Mouse (Mus musculus): ENCODE results near the gene Cnnm3. TPM values are rescaled to one million over a fixed set of nuclear protein-coding genes. Genes with fewer than 3 reads are reported as not detected.

Gene Cnnm3
- polyA plus RNA-seq, 1 experiment from 2014 or later: 5.8 TPM

DNA sequence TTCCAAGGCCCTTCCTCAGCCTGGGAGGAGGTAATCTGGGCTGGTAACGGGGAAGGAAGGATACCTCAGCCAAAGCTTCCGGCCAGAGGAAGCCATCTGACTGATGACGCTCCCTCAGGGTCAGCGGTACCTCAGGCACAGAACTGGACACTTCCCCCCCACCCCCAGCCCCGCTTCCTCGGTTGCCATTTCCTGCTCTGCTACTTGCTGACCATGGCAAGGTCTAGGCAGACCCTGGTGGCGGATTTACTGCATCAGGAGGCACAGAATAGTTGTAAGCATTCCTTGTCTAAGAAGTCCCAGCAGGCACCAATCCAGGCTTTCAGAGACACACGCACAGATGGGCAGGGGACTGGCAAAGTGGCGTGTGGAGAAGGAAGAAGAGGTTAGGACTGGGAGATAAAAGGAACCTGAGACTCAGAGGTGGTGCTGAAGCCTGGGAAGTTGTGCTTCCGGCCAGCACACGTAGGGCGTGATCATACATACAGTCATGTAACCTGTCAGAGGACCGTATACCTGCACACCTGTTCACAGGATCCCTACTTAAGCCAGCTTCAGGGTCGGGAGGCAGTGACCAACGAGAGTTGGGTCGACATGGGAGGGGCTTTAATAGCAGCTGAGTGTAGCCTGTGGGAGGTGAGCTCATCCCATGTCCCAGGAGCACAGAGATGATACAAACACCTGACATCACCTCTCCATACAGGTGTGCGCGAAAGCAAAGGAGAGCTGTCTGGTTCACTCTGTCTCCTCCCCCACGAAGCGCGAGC lies 43.1 kb downstream of the Cnnm3 start:
- Histone ChIP-seq H3K4me1 (peaks cover 33% of the 10 kb centered on the region), H3K9me3 (no peaks in the 10 kb centered on the region), H3K27me3 (replicated peaks) (no peaks in the 10 kb centered on the region), H3K27ac (peak overlapping the region; percentile 97; the same call in 1 of the 2 replicates), H3K4me3 (peak overlapping the region; percentile 94), H3K9ac (peak overlapping the region; percentile 99), H3K4me2 (peak overlapping the region; percentile 96), H3K36me3 (replicated peaks) (peaks cover 43% of the 10 kb centered on the region)
- ATAC-seq (replicated peaks): no peak
- WGBS: 71% methylated on average over 21 of the region's 21 CpGs

DNA sequence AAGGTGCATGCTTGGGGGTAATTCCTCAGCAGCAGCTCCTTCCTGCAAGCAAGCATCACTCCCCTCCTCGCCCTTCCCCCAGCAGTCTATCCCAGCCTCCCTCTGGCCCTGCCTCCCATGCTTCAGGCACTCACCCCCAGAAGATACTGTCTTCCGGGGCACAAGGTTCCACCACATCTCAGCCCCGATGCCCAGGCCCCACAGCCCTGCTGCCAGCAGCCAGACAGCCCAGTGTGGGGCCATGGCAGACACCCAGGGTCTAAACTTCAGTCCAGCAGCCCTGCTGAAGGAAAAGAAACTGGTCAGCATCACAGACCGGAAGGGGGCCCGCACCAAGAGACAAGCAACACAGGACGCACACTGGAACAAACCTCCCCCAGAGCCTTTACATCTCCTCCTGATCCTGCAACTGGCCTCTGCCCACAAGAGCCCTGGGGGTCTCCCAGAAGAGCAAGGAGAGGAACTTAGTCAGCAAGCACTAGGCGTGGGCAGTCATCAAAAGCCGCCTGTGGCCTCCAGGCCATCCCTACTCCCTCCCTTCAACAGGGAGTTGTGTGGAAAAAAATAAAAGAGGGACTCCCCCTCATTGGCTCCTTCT lies 44.2 kb downstream of the Cnnm3 start:
- Histone ChIP-seq H3K9ac (peak overlapping the region; percentile 99), H3K4me1 (peaks cover 33% of the 10 kb centered on the region), H3K27ac (peak overlapping the region; percentile 97), H3K9me3 (no peaks in the 10 kb centered on the region), H3K4me3 (peak overlapping the region; percentile 94), H3K36me3 (replicated peaks) (peaks cover 32% of the 10 kb centered on the region), H3K4me2 (peak overlapping the region; percentile 96), H3K27me3 (replicated peaks) (no peaks in the 10 kb centered on the region)
- WGBS: 2% methylated on average over 8 of the region's 8 CpGs
- no peak for ATAC-seq (replicated peaks)

- ATAC-seq (replicated peaks): peak; percentile 81
- Histone ChIP-seq H3K4me3 (peak overlapping the region; percentile 94), H3K9ac (peak overlapping the region; percentile 99), H3K9me3 (no peaks in the 10 kb centered on the region), H3K36me3 (replicated peaks) (peaks cover 23% of the 10 kb centered on the region), H3K27me3 (replicated peaks) (no peaks in the 10 kb centered on the region), H3K4me1 (peaks cover 33% of the 10 kb centered on the region), H3K27ac (peak overlapping the region; percentile 97), H3K4me2 (peak overlapping the region; percentile 96)
- WGBS: under 1% methylated on average over 51 of the region's 52 CpGs
Measured at GRCm38 (mm10) chr1:36556553-36557456, 45.1 kb downstream of the Cnnm3 start.

DNA sequence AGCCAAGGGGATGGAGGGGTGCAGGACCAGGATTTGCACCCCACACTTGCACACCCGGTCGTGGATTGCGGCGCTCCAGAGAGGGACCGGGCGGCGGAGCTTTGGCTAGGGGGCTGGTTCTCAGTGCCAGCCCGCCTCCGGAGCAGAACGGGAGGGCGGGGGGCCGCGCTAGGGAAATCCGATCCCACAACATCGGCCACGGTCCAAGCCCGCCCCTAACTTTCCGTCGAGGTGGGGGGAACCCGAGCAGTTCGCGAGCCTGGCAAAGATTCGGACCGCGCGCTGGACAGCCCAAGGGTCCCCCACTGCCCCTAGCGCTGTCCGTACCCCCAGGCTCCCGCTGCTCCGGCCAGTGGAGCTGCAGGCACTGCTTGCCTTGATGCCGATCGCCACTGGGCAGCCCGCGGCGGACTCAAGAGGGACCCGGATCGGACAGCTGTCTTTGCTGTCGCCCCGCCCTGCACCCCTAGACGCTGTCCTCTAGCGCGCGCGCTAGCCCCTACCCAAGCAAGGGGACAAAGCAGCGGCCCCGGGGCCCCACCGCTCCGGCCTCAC lies 45.9 kb downstream of the Cnnm3 start:
- Histone ChIP-seq H3K4me3 (peak overlapping the region; percentile 94), H3K9me3 (no peaks in the 10 kb centered on the region), H3K9ac (peak overlapping the region; percentile 99), H3K27me3 (replicated peaks) (no peaks in the 10 kb centered on the region), H3K36me3 (replicated peaks) (peaks cover 16% of the 10 kb centered on the region), H3K4me2 (peak overlapping the region; percentile 96), H3K27ac (peak overlapping the region; percentile 97), H3K4me1 (peaks cover 33% of the 10 kb centered on the region)
- WGBS: under 1% methylated on average over 48 of the region's 48 CpGs
- peak; percentile 71 for ATAC-seq (replicated peaks)

GRCm38 (mm10) chr1:36558031-36558993 lies 46.6 kb downstream of the Cnnm3 start, which contains the start of gene Sema4c:
Sema4c (minus strand) TSS chr1:36558349.
- H3K27ac ChIP-seq: peak within 1 kb of the TSS; percentile 97
- H3K4me3 ChIP-seq: peak within 1 kb of the TSS; percentile 94
- WGBS: under 1% methylated on average over 68 of the region's 69 CpGs
- H3K4me2 ChIP-seq: peak within 1 kb of the TSS; percentile 96
- H3K36me3 ChIP-seq (replicated peaks): peaks cover 8% of the 10 kb centered on the region
- H3K9me3 ChIP-seq: no peaks in the 10 kb centered on the region
- ATAC-seq (replicated peaks): peak; percentile 68
- H3K27me3 ChIP-seq (replicated peaks): no peaks in the 10 kb centered on the region
- H3K4me1 ChIP-seq: peaks cover 33% of the 10 kb centered on the region
- H3K9ac ChIP-seq: peak within 1 kb of the TSS; percentile 99

- Histone ChIP-seq H3K4me3 (no peak overlapping the region), H3K27me3 (replicated peaks) (no peaks in the 10 kb centered on the region), H3K36me3 (replicated peaks) (no peaks in the 10 kb centered on the region), H3K4me2 (peak overlapping the region; percentile 96; the same call in 1 of the 2 replicates), H3K27ac (no peak overlapping the region), H3K4me1 (peaks cover 27% of the 10 kb centered on the region), H3K9ac (no peak overlapping the region), H3K9me3 (no peaks in the 10 kb centered on the region)
- 10% methylated on average over 4 of the region's 4 CpGs for WGBS
- no peak for ATAC-seq (replicated peaks)
Measured at GRCm38 (mm10) chr1:36559256-36559655, 47.6 kb downstream of the Cnnm3 start.

DNA sequence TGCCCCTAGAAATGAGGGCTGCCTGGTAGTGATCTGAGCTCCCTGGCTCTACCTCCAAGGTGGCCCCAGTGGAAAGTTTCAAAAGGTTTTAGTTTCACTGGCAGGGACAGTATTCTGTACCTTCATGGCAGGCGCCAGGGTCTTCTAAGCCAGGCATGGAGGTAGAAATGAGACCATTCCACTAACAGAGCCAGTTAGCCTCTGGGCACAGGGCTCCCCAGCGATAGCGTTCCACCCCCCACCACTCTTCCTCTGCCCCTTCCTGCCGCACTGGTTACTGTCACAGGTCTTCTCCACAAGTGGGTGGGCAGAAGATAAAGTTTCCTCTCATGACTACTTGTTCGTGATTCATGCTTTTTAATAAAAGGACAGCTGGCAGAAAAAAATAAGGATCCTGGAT lies 48.2 kb downstream of the Cnnm3 start:
- WGBS: 78% methylated on average over 5 of the region's 5 CpGs
- H3K4me3 ChIP-seq: no peak overlapping the region
- no peak for ATAC-seq (replicated peaks)
- H3K9me3 ChIP-seq: no peaks in the 10 kb centered on the region
- H3K27ac ChIP-seq: no peak overlapping the region
- H3K4me1 ChIP-seq: peaks cover 20% of the 10 kb centered on the region
- no peaks in the 10 kb centered on the region for H3K36me3 ChIP-seq (replicated peaks)
- no peak overlapping the region for H3K9ac ChIP-seq
- no peak overlapping the region for H3K4me2 ChIP-seq
- H3K27me3 ChIP-seq (replicated peaks): no peaks in the 10 kb centered on the region

DNA sequence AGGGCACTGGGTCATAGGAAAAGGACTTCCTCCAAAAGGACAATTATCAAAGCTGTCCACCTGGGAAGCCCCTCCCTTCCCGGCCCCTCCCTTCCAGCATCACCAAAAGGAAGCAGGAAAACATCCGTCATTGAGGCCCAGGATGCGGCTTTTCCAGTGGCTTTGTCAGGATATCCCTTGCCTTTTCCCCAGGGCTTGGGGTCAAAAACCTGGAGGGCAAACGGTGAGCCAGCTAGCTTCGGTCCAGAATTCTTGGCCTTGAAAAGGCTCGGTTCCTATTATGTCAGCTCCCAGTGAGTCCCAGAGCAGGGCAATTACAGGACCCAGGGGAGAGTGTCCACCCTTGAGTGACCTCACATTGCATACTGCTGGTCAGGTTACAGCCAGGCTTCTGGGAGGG lies 49.2 kb downstream of the Cnnm3 start:
- H3K9me3 ChIP-seq: no peaks in the 10 kb centered on the region
- H3K4me3 ChIP-seq: no peak overlapping the region
- peaks cover 10% of the 10 kb centered on the region for H3K4me1 ChIP-seq
- no peak for ATAC-seq (replicated peaks)
- no peak overlapping the region for H3K9ac ChIP-seq
- no peaks in the 10 kb centered on the region for H3K36me3 ChIP-seq (replicated peaks)
- H3K27me3 ChIP-seq (replicated peaks): no peaks in the 10 kb centered on the region
- no peak overlapping the region for H3K27ac ChIP-seq
- WGBS: 62% methylated on average over 6 of the region's 6 CpGs
- no peak overlapping the region for H3K4me2 ChIP-seq

DNA sequence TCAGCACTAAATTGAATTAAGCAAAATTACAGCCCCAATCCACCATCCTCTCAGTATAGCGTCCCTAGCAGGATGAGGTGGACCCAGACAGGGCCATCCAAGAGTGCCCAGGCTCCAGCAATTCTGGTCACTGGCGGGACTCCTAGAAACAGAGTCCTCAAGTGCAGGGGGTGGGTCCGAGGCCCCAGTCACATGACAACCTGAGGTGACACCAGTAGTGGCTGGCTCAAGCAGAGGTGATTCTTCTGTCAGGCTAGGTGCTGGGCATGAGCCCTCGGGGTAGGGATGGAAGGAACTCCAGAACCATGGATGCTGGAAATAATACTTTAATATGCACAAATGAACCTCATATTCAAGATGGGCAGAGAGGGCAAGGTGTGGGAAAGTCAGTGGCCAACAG lies 50.7 kb downstream of the Cnnm3 start:
- Histone ChIP-seq H3K9ac (no peak overlapping the region), H3K4me1 (peaks cover 10% of the 10 kb centered on the region), H3K36me3 (replicated peaks) (no peaks in the 10 kb centered on the region), H3K27me3 (replicated peaks) (no peaks in the 10 kb centered on the region), H3K27ac (no peak overlapping the region), H3K4me2 (no peak overlapping the region), H3K9me3 (no peaks in the 10 kb centered on the region), H3K4me3 (no peak overlapping the region)
- no peak for ATAC-seq (replicated peaks)
- WGBS: 75% methylated on average over 4 of the region's 4 CpGs

DNA sequence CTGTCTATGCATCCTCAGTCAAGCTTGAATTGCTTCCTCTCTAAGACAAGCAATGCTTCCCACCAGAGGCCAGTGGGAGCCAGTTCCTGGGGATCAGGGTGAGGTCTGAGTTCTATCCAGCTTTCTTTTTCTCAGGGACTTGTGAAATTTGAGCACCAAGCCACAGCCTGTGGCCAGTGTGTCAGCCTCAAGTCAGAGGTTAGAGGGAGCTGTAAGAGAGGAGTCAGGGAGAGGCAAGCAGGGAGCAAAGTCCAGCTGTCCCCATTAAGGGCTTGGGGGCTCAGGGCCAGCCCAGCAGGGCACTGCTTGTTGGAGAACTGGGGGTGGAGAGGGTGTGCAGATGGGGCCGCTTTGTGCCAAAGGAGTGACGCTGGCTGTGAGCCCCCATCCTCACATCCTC lies 51.5 kb downstream of the Cnnm3 start:
- Histone ChIP-seq H3K36me3 (replicated peaks) (no peaks in the 10 kb centered on the region), H3K27ac (no peak overlapping the region), H3K4me3 (no peak overlapping the region), H3K9ac (no peak overlapping the region), H3K4me2 (no peak overlapping the region), H3K9me3 (no peaks in the 10 kb centered on the region), H3K4me1 (peaks cover 10% of the 10 kb centered on the region), H3K27me3 (replicated peaks) (no peaks in the 10 kb centered on the region)
- ATAC-seq (replicated peaks): no peak
- WGBS: 88% methylated on average over 2 of the region's 2 CpGs

- ATAC-seq (replicated peaks): no peak
- H3K27me3 ChIP-seq (replicated peaks): no peaks in the 10 kb centered on the region
- H3K9ac ChIP-seq: no peak overlapping the region
- no peak overlapping the region for H3K4me3 ChIP-seq
- whole genome bisulfite sequencing: 70% methylated on average over 4 of the region's 4 CpGs
- no peak overlapping the region for H3K4me2 ChIP-seq
- H3K36me3 ChIP-seq (replicated peaks): no peaks in the 10 kb centered on the region
- no peak overlapping the region for H3K27ac ChIP-seq
- peaks cover 6% of the 10 kb centered on the region for H3K4me1 ChIP-seq
- no peaks in the 10 kb centered on the region for H3K9me3 ChIP-seq
Measured at GRCm38 (mm10) chr1:36563632-36564031, 52.0 kb downstream of the Cnnm3 start.
